Mouse (Mus musculus) urinary bladder, postnatal 10 days (tissue): ENCODE results near the gene Tshz2.

Source experiments
- DNase-seq: peaks from one replicate; pipeline ENCODE4 v3.0.0; 2022; ENCODE audit warnings: low spot score

Gene Tshz2

GRCm38 (mm10) chr2:170109528-170109927 lies 476.7 kb downstream of the Tshz2 start:
- no peak for DNase-seq

GRCm38 (mm10) chr2:170110306-170110705 lies 477.5 kb downstream of the Tshz2 start:
- DNase-seq, result no peak

GRCm38 (mm10) chr2:170116704-170117281 lies 484.0 kb downstream of the Tshz2 start:
- DNase-seq, result no peak

- no peak for DNase-seq
Observed at GRCm38 (mm10) chr2:170120139-170121027, 487.6 kb downstream of the Tshz2 start.
